Mouse (Mus musculus) c-Kit-positive CD71-positive TER-119-positive erythroid progenitor cells, embryonic 14.5 days (primary cell): Measurements from ENCODE around the gene Rp9.
"Not testable (repeated sequence)": the region's sequence is repeated elsewhere in the genome, so short reads cannot be mapped to it uniquely, and the experiment has no call there.

ENCODE experiments used
- DNase-seq: peaks from one replicate; pipeline ENCODE4 v3.0.0-alpha.2; 2013; ENCODE audit warnings: low spot score

The Rp9 gene

DNA sequence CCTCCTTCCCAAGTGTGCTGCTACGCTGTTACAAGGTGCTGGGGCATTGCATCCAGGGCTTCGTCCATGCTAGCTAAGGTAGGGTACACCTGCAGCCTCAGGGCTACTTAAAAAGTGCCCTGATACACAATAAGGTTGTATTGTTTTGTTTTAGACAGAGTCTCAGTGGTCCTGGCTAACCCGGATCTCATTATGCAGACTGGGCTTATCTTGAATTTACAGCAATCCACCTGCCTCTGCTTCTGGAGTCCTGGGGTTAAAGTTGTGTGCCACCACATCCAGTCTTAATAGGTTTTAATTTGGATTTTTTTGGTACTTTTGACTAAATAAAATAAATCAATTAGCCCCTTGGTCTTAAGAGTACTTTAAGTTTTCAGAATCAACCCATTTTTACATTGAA, 49.7 kb downstream of the Rp9 start:
- DNase-seq: no peak

DNA sequence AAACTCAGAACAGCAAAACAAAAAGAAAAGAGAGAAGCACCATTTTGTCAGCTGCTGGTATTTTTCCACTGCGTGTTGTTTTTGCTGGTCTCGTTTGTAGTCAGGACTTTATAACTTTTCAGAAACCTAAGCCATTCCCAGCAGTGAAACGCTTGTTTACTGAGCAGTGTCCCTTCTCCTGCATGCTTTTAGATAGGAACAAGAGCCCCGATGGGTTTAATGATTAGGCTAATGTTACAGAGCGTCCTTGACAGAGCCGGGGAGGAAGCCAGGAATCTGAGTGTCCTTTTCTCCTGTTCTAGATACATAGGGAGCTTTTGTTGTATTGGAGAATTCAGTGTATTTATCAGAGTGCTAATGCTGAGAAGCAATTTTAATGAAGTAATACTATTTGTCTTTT, 52.0 kb downstream of the Rp9 start:
- DNase-seq: no peak

- DNase-seq: no peak
Measured at GRCm38 (mm10) chr9:22416187-22416586, 53.4 kb downstream of the Rp9 start.

- DNase-seq: peak; percentile 95
Measured at GRCm38 (mm10) chr9:22411002-22411857, 58.3 kb downstream of the Rp9 start, which contains the start of gene 9530077C05Rik. Gene 9530077C05Rik, plus strand, starts transcription at chr9:22411513.

GRCm38 (mm10) chr9:22409501-22409900, 60.0 kb downstream of the Rp9 start:
- DNase-seq: no peak

DNA sequence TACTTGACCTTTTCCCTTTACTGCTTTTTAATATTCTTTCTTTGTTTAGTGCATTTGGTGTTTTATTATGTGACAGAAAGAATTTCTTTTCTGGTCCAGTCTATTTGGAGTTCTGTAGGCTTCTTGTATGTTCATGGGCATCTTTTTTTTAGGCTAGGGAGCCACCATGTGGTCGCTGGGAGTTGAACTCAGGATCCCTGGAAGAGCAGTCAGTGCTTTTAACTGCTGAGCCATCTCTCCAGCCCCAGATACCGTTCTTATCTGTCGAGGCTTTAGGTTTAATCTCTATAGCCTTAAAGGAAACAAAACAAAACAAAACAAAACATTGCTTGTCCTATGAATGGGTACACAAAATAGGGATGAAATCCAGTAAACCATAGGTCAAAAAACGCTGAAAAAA, 61.2 kb downstream of the Rp9 start:
- DNase-seq: not testable (repeated sequence)

GRCm38 (mm10) chr9:22407633-22408032, 61.9 kb downstream of the Rp9 start:
- DNase-seq: not testable (repeated sequence)

- DNase-seq: no peak
Measured at GRCm38 (mm10) chr9:22405414-22405813, 64.1 kb downstream of the Rp9 start.

GRCm38 (mm10) chr9:22403501-22403900, 66.0 kb downstream of the Rp9 start:
- DNase-seq: not testable (repeated sequence)

- no peak for DNase-seq
Measured at GRCm38 (mm10) chr9:22402976-22403375, 66.6 kb downstream of the Rp9 start.

GRCm38 (mm10) chr9:22402001-22402400, 67.5 kb downstream of the Rp9 start:
- DNase-seq: no peak

DNA sequence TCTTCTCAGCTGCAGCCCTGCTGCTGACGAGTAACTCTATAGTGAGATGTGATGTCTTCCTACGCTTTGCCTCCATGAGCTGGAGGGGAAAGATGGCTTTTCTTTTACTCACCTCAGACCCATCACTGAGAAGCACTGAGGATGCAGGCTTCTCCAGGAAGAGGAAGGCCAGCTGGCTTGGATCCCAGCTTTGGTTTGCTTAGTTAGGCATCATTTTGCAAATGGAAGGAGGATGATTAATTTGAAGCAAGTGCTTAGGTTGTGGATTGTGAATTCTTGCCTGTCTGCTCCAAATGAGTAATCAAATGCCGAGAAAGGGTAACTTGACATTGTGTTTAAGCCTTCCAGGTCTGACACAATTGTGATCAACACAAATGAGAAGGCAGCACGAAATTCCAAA, 70.5 kb downstream of the Rp9 start:
- DNase-seq: no peak

- DNase-seq: no peak
Measured at GRCm38 (mm10) chr9:22394725-22395124, 74.8 kb downstream of the Rp9 start.

GRCm38 (mm10) chr9:22390390-22390789, 79.2 kb downstream of the Rp9 start:
- no peak for DNase-seq

GRCm38 (mm10) chr9:22389736-22390245, 79.8 kb downstream of the Rp9 start:
- peak; percentile 28 for DNase-seq

DNA sequence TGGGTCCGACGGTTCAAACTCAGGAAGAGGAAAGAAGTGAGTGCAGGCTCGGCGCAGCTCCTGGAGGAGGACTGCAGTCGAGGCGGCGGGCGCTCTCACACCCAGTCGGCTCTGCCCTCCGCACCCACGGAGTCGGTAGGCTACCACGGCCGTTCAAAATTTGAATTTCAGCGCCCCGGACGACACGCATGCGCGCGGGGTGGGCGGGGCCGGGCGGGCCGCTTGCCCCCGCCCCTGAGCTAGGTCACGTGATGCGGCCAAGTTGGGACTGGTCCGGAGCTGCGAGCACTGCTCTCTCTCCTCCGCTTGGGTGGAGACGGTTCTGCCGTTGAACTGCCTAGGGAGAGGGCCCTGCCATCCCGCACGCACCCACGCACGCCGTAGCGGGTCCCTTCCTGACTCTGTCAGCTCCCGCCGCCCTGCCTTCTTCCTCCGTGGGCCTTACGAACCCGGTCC, 80.5 kb downstream of the Rp9 start, which contains the start of gene Anln:
Anln (minus strand) TSS at position 168 of the 456 bp plus-strand sequence.
- peak; percentile 90 for DNase-seq

DNA sequence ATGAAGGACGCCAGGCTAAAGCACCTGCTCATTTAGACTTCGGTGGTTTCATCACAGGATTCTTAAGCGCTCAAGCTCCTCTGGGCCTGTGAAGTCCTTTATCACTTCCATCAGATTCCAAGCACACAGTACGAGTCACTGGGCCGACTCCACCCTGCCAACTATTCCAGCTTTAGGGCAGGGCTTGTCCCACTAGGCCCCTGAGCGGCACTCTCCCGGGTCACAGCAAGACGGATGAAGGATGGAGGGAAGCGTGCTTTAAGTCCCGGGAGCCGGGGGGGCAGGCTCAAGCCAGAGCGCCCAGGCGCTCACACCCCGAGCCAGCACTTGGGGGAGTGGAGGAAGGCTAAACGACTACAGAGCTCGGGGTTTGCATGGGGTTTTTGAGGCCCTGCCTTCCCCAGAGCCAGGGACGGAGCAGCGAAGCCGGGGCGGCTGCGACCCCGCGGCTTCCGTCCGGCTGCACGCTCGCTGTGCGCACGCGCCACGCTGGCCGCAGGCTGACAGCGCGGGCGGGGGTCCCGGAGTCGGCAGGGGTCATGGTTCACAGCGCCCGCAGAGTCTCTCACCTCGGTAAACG, 81.1 kb downstream of the Rp9 start:
- DNase-seq: peak; percentile 76

GRCm38 (mm10) chr9:22387901-22388300, 81.6 kb downstream of the Rp9 start:
- DNase-seq: no peak

- DNase-seq: no peak
Measured at GRCm38 (mm10) chr9:22385890-22386289, 83.7 kb downstream of the Rp9 start.

DNA sequence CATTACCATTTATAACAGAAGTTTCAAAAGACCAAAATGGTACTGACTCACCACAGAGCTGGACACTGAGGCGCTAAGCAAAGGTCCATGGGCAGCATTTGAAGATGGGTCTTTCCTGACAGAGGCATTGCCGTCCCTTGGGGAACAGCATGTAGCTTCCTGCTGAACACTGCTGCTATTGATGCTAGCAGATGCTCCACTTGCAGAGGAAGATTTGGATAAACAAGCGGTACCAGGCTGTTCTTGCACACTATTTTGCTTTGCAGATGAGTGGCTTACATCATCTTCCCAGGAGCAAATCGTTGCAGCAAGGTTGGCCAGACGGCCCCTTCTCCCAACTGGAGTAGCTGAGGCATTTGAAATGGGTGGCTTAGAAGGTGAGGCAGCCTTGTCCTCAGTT, 93.5 kb downstream of the Rp9 start:
- no peak for DNase-seq

DNA sequence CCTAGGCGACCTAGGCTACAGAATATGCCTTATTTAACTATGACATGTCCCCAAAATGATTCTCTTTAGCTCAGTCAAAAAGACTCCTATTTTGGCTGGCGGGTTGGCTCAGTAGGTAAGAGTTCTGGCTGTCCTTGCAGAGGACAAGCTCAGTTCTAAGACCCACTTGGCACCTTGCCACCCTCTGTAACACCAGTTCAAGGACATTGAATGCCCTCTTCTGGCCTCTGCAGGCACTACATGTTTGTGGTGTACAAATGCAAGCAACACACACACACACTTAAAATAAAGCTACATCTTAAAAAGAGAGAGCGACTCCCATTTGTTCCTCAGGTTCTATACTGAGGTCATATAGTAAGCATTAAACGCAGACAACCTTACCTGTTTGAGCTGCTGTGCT, 96.8 kb downstream of the Rp9 start:
- peak; percentile 14 for DNase-seq

DNA sequence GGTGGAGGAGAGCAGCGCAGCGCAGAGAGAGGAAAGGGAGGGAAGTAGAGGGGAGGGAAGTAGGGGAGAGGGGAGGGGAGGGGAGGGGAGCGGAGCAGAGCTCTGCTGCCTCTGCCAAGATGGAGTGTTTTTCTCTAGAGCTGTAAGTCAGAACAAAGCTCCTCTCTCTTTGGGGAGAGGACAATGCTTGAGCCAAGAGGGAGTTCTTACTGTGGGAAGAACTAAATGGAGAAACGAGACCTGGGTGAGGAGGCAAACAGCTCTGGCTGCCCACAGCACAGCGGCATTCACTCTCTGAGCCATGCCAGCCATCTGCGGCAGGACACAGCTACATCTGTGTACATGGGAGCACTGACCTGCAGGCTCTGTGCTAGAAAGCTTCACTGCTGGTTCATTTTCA, 101.5 kb downstream of the Rp9 start:
- no peak for DNase-seq

- no peak for DNase-seq
Measured at GRCm38 (mm10) chr9:22366621-22367020, 102.9 kb downstream of the Rp9 start.
